ENCODE assay signal across 9 mouse cellular contexts in the genomic region with DNA sequence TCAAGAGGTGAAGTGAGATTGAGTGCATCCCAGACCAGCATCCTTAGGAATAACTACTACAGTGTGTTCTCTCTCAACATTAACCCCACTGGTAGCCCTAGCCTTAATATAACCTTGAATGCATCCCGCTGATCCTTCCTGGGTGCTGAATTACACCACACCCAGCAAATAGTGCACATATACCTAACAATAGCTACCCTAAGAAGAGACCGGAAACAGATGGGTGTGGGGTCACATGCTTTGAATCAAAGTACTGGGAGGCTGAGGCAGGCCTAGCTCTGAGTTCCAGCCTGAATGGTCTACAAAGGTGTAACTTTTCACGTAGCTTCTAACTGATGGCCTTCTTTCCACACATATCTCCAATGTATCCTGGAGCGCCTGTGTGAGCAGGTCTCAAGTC. TPM values are rescaled to one million over a fixed set of nuclear protein-coding genes. Genes with fewer than 3 reads are reported as not detected.
DNase-seq lines count a peak whose midpoint lies in the region; ATAC-seq and TF ChIP-seq lines count a peak whose summit lies in the region.
"Had no signal": no experiment of that assay in that cellular context is flagged by ENCODE, and none has a peak within 500 bp of the region (broad histone marks: within the 10 kb centered on the region; RNA-seq: fewer than 3 reads in every experiment).

No protein-coding gene starts in this region.

- TF ChIP-seq EP300 in CH12.LX (IDR thresholded peaks at IDR 0.05; ENCODE audit: low read length) = no peak

- H3K27ac ChIP-seq in heart, embryonic 11.5 days (ENCODE audit: low read depth, low read length) = peak overlapping the region; percentile 97
- peak overlapping the region; percentile 58; the same call in 1 of the 2 replicates for H3K27ac ChIP-seq in CH12.LX (ENCODE audit: insufficient read depth, low read depth)
- peak overlapping the region; percentile 98 for H3K27ac ChIP-seq in forebrain, embryonic 14.5 days (ENCODE audit: low read depth, low read length)
- H3K27ac ChIP-seq in liver, embryonic 15.5 days (replicated peaks) = peak overlapping the region; percentile 98

- ATAC-seq in heart, embryonic 11.5 days (replicated peaks; ENCODE audit: insufficient number of reproducible peaks, low FRiP score, low TSS enrichment) = no peak
- no peak for ATAC-seq in forebrain, embryonic 14.5 days
- ATAC-seq in liver, embryonic 15.5 days (ENCODE audit: insufficient read depth) = no peak
- ATAC-seq: Patski had no signal

- H3K36me3 ChIP-seq in heart, embryonic 11.5 days (ENCODE audit: control insufficient read depth, insufficient read depth, low read length) = no peaks in the 10 kb centered on the region
- H3K36me3 ChIP-seq in CH12.LX (replicated peaks in 1 of 2; ENCODE audit: control insufficient read depth in 1 of 2, insufficient read depth in 1 of 2, low read length in 1 of 2) = no peaks in the 10 kb centered on the region
- no peaks in the 10 kb centered on the region for H3K36me3 ChIP-seq in forebrain, embryonic 14.5 days (ENCODE audit: control insufficient read depth, insufficient read depth, low read length)
- H3K36me3 ChIP-seq in liver, embryonic 15.5 days (replicated peaks) = no peaks in the 10 kb centered on the region

- TF ChIP-seq CTCF in CH12.LX (conservative IDR thresholded peaks at IDR 0.05 in 1 of 2, IDR thresholded peaks at IDR 0.05 in 1 of 2; ENCODE audit: low read depth in 2 of 2, low read length in 2 of 2) = no peak

- H3K9me3 ChIP-seq in heart, embryonic 11.5 days (replicated peaks; ENCODE audit: control insufficient read depth, low read length) = no peaks in the 10 kb centered on the region
- H3K9me3 ChIP-seq in CH12.LX (replicated peaks; ENCODE audit: low read length) = no peaks in the 10 kb centered on the region
- no peaks in the 10 kb centered on the region for H3K9me3 ChIP-seq in forebrain, embryonic 14.5 days (replicated peaks; ENCODE audit: control insufficient read depth, low read length)
- H3K9me3 ChIP-seq in liver, embryonic 15.5 days (replicated peaks) = no peaks in the 10 kb centered on the region

- peak overlapping the region; percentile 72 for H3K4me3 ChIP-seq in heart, embryonic 11.5 days (ENCODE audit: low read depth, low read length)
- H3K4me3 ChIP-seq in CH12.LX (replicated peaks in 1 of 3; ENCODE audit: low read depth in 2 of 3, low read length in 2 of 3, poor library complexity in 1 of 3) = peak overlapping the region; percentile 91 to 99 (median 96)
- peak overlapping the region; percentile 59 for H3K4me3 ChIP-seq in forebrain, embryonic 14.5 days (ENCODE audit: low read depth, low read length)
- H3K4me3 ChIP-seq in liver, embryonic 15.5 days (replicated peaks) = peak overlapping the region; percentile 88

- WGBS in heart, embryonic 11.5 days (ENCODE audit: insufficient replicate concordance) = 92% methylated on average over 4 of the region's 4 CpGs
- 96% methylated on average over 4 of the region's 4 CpGs for WGBS in forebrain, embryonic 14.5 days
- 80% methylated on average over 4 of the region's 4 CpGs for WGBS in liver, embryonic 15.5 days (ENCODE audit: insufficient replicate concordance)

- no peak for TF ChIP-seq POLR2A in CH12.LX (IDR thresholded peaks at IDR 0.05; ENCODE audit: low read depth, low read length)

- dilution Hi-C loops in CH12.LX (cut with MboI; ENCODE audit: extremely low pct_ligation_motif_present, extremely low pct_unique_long_range_greater_than_20kb, low sequenced_read_pairs) = no loop called here

- TF ChIP-seq RAD21 in CH12.LX (IDR thresholded peaks at IDR 0.05; ENCODE audit: low read depth, low read length) = no peak

- peak overlapping the region; percentile 89 for H3K4me2 ChIP-seq in heart, embryonic 11.5 days
- H3K4me2 ChIP-seq in CH12.LX (ENCODE audit: insufficient read depth, low read depth, poor library complexity, severe bottlenecking) = peak overlapping the region; percentile 84
- peak overlapping the region; percentile 94 for H3K4me2 ChIP-seq in forebrain, embryonic 14.5 days (ENCODE audit: low read length)
- H3K4me2 ChIP-seq in liver, embryonic 15.5 days = peak overlapping the region; percentile 94

- in situ Hi-C loops in CH12.LX (cut with MboI; ENCODE audit: low pct_ligation_motif_present, low pct_unique_long_range_greater_than_20kb, low sequenced_read_pairs) = no loop called here

- intact Hi-C loops in heart, postnatal 14 days (cut with DNase I) = no loop called here
- intact Hi-C loops in gastrocnemius, postnatal 36 days (cut with DNase I) = no loop called here

- H3K9ac ChIP-seq in heart, embryonic 11.5 days (ENCODE audit: low read depth, low read length) = peak overlapping the region; percentile 97; the same call in 1 of the 2 replicates
- H3K9ac ChIP-seq in CH12.LX (ENCODE audit: insufficient read depth, low read depth) = peak overlapping the region; percentile 97
- H3K9ac ChIP-seq in forebrain, embryonic 14.5 days (ENCODE audit: low read length) = peak overlapping the region; percentile 97
- H3K9ac ChIP-seq in liver, embryonic 15.5 days = peak overlapping the region; percentile 96; the same call in 1 of the 2 replicates

- peaks cover 18% of the 10 kb centered on the region for H3K4me1 ChIP-seq in heart, embryonic 11.5 days (ENCODE audit: control insufficient read depth, insufficient read depth, low read length)
- H3K4me1 ChIP-seq in CH12.LX (ENCODE audit: control insufficient read depth in 1 of 2, insufficient read depth in 2 of 2) = peaks cover 24 to 47% of the 10 kb centered on the region in 2 experiments
- H3K4me1 ChIP-seq in forebrain, embryonic 14.5 days (ENCODE audit: control insufficient read depth, insufficient read depth, low read length) = peaks cover 10% of the 10 kb centered on the region
- H3K4me1 ChIP-seq in liver, embryonic 15.5 days (replicated peaks) = peaks cover 61% of the 10 kb centered on the region

- no peaks in the 10 kb centered on the region; the same call in 1 of the 2 replicates for H3K79me2 ChIP-seq in CH12.LX (replicated peaks; ENCODE audit: control insufficient read depth, extremely low read depth, insufficient read depth, poor library complexity, severe bottlenecking)

- DNase-seq in heart, postnatal 14 days = no peak
- DNase-seq in CH12.LX (ENCODE audit: extremely low read depth) (no peak), MN1 (ENCODE audit: low spot score) (no peak)
- no peak for DNase-seq in forebrain, embryonic 14.5 days (ENCODE audit: low spot score)
- no peak for DNase-seq in gastrocnemius, postnatal 36 days
- no peak for DNase-seq in embryo, embryonic 10 days (ENCODE audit: low spot score)

- H3K27me3 ChIP-seq in heart, embryonic 11.5 days (ENCODE audit: control insufficient read depth, insufficient read depth, low read length) = no peaks in the 10 kb centered on the region
- H3K27me3 ChIP-seq in CH12.LX (replicated peaks) = no peaks in the 10 kb centered on the region
- no peaks in the 10 kb centered on the region for H3K27me3 ChIP-seq in forebrain, embryonic 14.5 days (replicated peaks; ENCODE audit: control insufficient read depth, insufficient read depth, low read length)
- H3K27me3 ChIP-seq in liver, embryonic 15.5 days = no peaks in the 10 kb centered on the region
- H3K27me3 ChIP-seq: Patski had no signal

TF ChIP-seq in CH12.LX, 34 proteins besides CTCF, POLR2A, EP300 and RAD21:
- TF ChIP-seq BHLHE40 (IDR thresholded peaks at IDR 0.05; ENCODE audit: low read depth, low read length) (0 out of 2 replicates have a peak, but pooled peaks have one; percentile 12), MEF2A (IDR thresholded peaks at IDR 0.05; ENCODE audit: borderline replicate concordance, low read depth, low read length) (no peak)

RNA-seq across cellular contexts. Expression of a gene that starts 37.8 kb away (rescaled TPM):
- polyA plus RNA-seq in heart, embryonic 11.5 days (2014; fragmentation: Nextera tagmentation; extraction: Ambion mirVana) = 1,195 and 1,343 TPM in 2 replicates
- total RNA-seq in heart, postnatal 14 days (2021) = 100 to 1,000 TPM; 290 to 401 TPM
- total RNA-seq in CH12.LX (2012; rRNA removed) (2,835 and 3,525 TPM in 2 replicates), CH12.LX (2014; rRNA removed) (5,060 and 5,084 TPM in 2 replicates)
- polyA plus RNA-seq in CH12.LX (2012; ENCODE audit: insufficient read length, low read depth) = 4,957 and 5,324 TPM in 2 replicates
- 2,309 and 2,480 TPM in 2 replicates for polyA plus RNA-seq in forebrain, embryonic 14.5 days (2014; fragmentation: Nextera tagmentation; extraction: Ambion mirVana)
- 634 and 778 TPM in 2 replicates for polyA plus RNA-seq in liver, embryonic 15.5 days (2015; fragmentation: Nextera tagmentation; extraction: Ambion mirVana)
- 10 to 100 TPM; 74.6 to 88.0 TPM for total RNA-seq in gastrocnemius, postnatal 36 days (2021)
